Mouse (Mus musculus): ENCODE data around the gene Tppp2.
"Not testable (repeated sequence)": the region's sequence is repeated elsewhere in the genome, so short reads cannot be mapped to it uniquely, and the experiment has no call there.

The Tppp2 gene

GRCm38 (mm10) chr14:51912391-51913061, 5.7 kb upstream of the Tppp2 start:
- DNase-seq: peak in 1 of 2 experiments; percentile 17

- DNase-seq: peak; percentile 81 to 90
Measured at GRCm38 (mm10) chr14:51913062-51913959, 4.9 kb upstream of the Tppp2 start.

GRCm38 (mm10) chr14:51913960-51914762, 4.1 kb upstream of the Tppp2 start, which contains the start of gene Ndrg2:
Gene Ndrg2, minus strand, starts transcription at chr14:51914158.
- DNase-seq: peak; percentile 75 to 84

- DNase-seq: no peak
Measured at GRCm38 (mm10) chr14:51915030-51915429, 3.2 kb upstream of the Tppp2 start.

- DNase-seq: no peak
Measured at GRCm38 (mm10) chr14:51916539-51916938, 1.7 kb upstream of the Tppp2 start.

GRCm38 (mm10) chr14:51918966-51919365, 741 bp downstream of the Tppp2 start:
- DNase-seq: no peak

GRCm38 (mm10) chr14:51921759-51922570, 3.7 kb downstream of the Tppp2 start:
- DNase-seq: peak; percentile 30 to 48

- no peak for DNase-seq
Measured at GRCm38 (mm10) chr14:51922571-51922865, 4.3 kb downstream of the Tppp2 start, which contains the start of gene Rnase13. Gene Rnase13, minus strand, starts transcription at chr14:51922773.

- no peak for DNase-seq
Measured at GRCm38 (mm10) chr14:51922910-51923309, 4.7 kb downstream of the Tppp2 start.

- DNase-seq: no peak
Measured at GRCm38 (mm10) chr14:51923492-51923891, 5.3 kb downstream of the Tppp2 start.

GRCm38 (mm10) chr14:51926930-51927329, 8.7 kb downstream of the Tppp2 start:
- DNase-seq: not testable (repeated sequence)

- DNase-seq: peak; percentile 48 to 62
Measured at GRCm38 (mm10) chr14:51929309-51929943, 11.2 kb downstream of the Tppp2 start.

- DNase-seq: no peak
Measured at GRCm38 (mm10) chr14:51929968-51930367, 11.7 kb downstream of the Tppp2 start.

- peak; percentile 66 to 78 for DNase-seq
Measured at GRCm38 (mm10) chr14:51930824-51931223, 12.6 kb downstream of the Tppp2 start.

GRCm38 (mm10) chr14:51932092-51933020, 14.1 kb downstream of the Tppp2 start:
- no peak for DNase-seq

GRCm38 (mm10) chr14:51939005-51939404, 20.8 kb downstream of the Tppp2 start:
- DNase-seq: no peak

GRCm38 (mm10) chr14:51940944-51941560, 22.8 kb downstream of the Tppp2 start:
- DNase-seq: peak; percentile 49 to 62

- DNase-seq: no peak
Measured at GRCm38 (mm10) chr14:51941577-51941976, 23.4 kb downstream of the Tppp2 start.

GRCm38 (mm10) chr14:51942236-51942635, 24.0 kb downstream of the Tppp2 start:
- no peak for DNase-seq

GRCm38 (mm10) chr14:51943336-51943735, 25.1 kb downstream of the Tppp2 start:
- no peak for DNase-seq

Data from kidney, postnatal 4 days (tissue).